Mouse (Mus musculus): ENCODE measurements at regions not wholly inside any gene's neighbourhood (a gene's known extent, or its start where the extent isn't known, plus 50 kb on each side); places are given as distances from the start of the nearest gene placed in this dataset.

GRCm38 (mm10) chr7:118042914-118043313 lies 73.1 kb downstream of the Rps15a start:
- no peak for DNase-seq

GRCm38 (mm10) chr7:118039862-118040261 lies 76.1 kb downstream of the Rps15a start:
- DNase-seq, result no peak

GRCm38 (mm10) chr7:118037062-118037461 lies 78.9 kb downstream of the Rps15a start:
- DNase-seq, result no peak

- no peak for DNase-seq
These were observed 89.9 kb downstream of the Rps15a start for GRCm38 (mm10) chr7:118026106-118026526.

GRCm38 (mm10) chr7:118004620-118005019 lies 111.4 kb downstream of the Rps15a start:
- no peak for DNase-seq

- DNase-seq, result no peak
These were observed 114.1 kb downstream of the Rps15a start for GRCm38 (mm10) chr7:118001881-118002280.

GRCm38 (mm10) chr7:118001121-118001520 lies 114.9 kb downstream of the Rps15a start:
- peak; percentile 42 for DNase-seq

- DNase-seq, result no peak
These were observed 133.8 kb downstream of the Rps15a start for GRCm38 (mm10) chr7:117982177-117982576.

GRCm38 (mm10) chr7:117971176-117971575 lies 144.8 kb downstream of the Rps15a start:
- DNase-seq, result no peak

- DNase-seq, result no peak
These were observed 172.6 kb downstream of the Rps15a start for GRCm38 (mm10) chr7:117943435-117943834.

GRCm38 (mm10) chr7:117939618-117940017 lies 176.4 kb downstream of the Rps15a start:
- DNase-seq, result no peak

- DNase-seq, result no peak
These were observed 181.1 kb downstream of the Rps15a start for GRCm38 (mm10) chr7:117934908-117935307.

- DNase-seq, result no peak
These were observed 184.6 kb downstream of the Rps15a start for GRCm38 (mm10) chr7:117931234-117931895.

- no peak for DNase-seq
These were observed 185.6 kb downstream of the Rps15a start for GRCm38 (mm10) chr7:117930392-117930791.

- no peak for DNase-seq
These were observed 189.6 kb downstream of the Rps15a start for GRCm38 (mm10) chr7:117926396-117926795.

GRCm38 (mm10) chr7:117922270-117922669 lies 193.7 kb downstream of the Rps15a start:
- DNase-seq, result no peak

- DNase-seq, result no peak
These were observed 197.6 kb downstream of the Rps15a start for GRCm38 (mm10) chr7:117918206-117918995.

- no peak for DNase-seq
These were observed 199.1 kb downstream of the Rps15a start for GRCm38 (mm10) chr7:117916915-117917314.

- DNase-seq, result peak; percentile 31
These were observed 203.5 kb downstream of the Rps15a start for GRCm38 (mm10) chr7:117912453-117912852.

GRCm38 (mm10) chr7:117911062-117911461 lies 204.9 kb downstream of the Rps15a start:
- no peak for DNase-seq

- DNase-seq, result peak; percentile 12
These were observed 219.5 kb downstream of the Rps15a start for GRCm38 (mm10) chr7:117896528-117896927.

- no peak for DNase-seq
These were observed 228.7 kb downstream of the Rps15a start for GRCm38 (mm10) chr7:117887288-117887687.

GRCm38 (mm10) chr7:117882803-117883202 lies 233.2 kb downstream of the Rps15a start:
- peak; percentile 75 for DNase-seq

- no peak for DNase-seq
These were observed 237.1 kb downstream of the Rps15a start for GRCm38 (mm10) chr7:117878903-117879302.
